Mouse (Mus musculus): ENCODE results near the gene Ube2c.

DNA sequence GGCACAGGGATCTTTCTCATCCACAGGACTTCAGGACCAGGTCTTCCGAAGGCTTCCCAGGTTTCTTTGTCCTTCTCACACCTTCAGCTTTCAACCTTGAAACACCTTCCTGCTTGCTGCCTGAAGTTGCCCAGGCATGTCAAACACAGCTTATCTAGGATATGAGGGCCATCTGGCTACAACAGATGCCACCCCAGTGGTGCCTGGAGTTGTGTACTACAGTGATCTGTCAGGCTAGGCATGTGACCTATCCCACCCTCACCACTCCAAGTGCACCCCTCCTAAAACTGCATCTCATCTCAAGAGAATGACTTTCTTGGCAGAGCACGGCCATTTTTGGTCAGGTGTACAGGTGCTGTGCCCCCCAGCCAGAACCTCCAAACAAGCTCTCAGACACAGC, 8.2 kb upstream of the Ube2c start:
- TF ChIP-seq POLR2A (IDR thresholded peaks at IDR 0.05; ENCODE audit: insufficient read depth, low read depth, low read length) (no peak), CTCF (IDR thresholded peaks at IDR 0.05) (no peak), EP300 (IDR thresholded peaks at IDR 0.05; ENCODE audit: insufficient read depth, low read depth, low read length) (0 out of 2 replicates have a peak, but pooled peaks have one; percentile 25)

All from heart, adult 2 months (tissue).